Mouse (Mus musculus): ENCODE measurements around the gene Trp73. TPM values are rescaled to one million over a fixed set of nuclear protein-coding genes. Genes with fewer than 3 reads are reported as not detected.

Gene Trp73
- not detected for polyA plus RNA-seq (2017; shearing (Covaris generic))

- no peak for ATAC-seq
Observed at GRCm38 (mm10) chr4:154140182-154140212, at the start of gene Trp73. Gene Trp73 (minus strand): TSS chr4:154140208.

DNA sequence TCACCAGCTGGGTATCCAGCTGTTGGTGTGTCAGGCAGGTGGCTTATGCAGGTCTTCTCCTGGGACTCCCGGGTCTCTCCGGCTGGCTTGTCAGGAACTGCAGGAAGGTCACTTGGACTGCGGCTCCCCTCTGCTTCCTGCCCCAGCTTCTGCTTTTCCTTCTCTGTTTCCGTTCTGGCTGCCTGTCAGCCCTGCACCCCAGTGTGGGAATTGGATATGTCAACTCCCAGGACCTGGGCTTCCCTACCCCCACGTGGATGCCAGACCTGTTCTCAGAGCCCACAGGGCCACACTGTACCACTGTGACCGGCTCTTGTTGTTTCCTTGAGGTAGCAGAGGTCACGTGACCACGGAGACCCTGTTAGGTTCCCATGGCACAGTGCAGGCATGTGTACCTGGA lies 48.9 kb upstream of the Trp73 start:
- ATAC-seq = no peak

- ATAC-seq = no peak
Observed at GRCm38 (mm10) chr4:154186002-154186537, 46.1 kb upstream of the Trp73 start.

DNA sequence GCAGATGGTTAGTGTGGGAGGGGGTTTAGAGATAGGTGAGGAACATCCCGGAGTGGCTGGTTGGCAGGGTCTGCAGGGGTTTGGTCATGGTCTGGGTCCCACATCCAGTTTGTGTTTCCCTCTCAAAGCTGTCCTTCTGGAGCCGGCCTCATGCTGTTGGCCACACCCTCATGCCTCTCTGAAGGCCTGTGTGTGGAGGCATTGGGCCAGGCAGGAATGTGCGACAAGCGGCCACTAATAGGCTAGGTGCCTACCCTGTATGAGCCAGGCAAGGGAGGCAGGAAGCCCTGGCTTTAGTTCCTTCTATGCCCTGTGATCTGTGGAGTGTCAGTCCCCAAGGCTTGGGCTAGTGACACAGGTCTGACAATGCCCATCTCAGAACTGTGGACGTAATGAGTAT lies 45.0 kb upstream of the Trp73 start:
- ATAC-seq = no peak

DNA sequence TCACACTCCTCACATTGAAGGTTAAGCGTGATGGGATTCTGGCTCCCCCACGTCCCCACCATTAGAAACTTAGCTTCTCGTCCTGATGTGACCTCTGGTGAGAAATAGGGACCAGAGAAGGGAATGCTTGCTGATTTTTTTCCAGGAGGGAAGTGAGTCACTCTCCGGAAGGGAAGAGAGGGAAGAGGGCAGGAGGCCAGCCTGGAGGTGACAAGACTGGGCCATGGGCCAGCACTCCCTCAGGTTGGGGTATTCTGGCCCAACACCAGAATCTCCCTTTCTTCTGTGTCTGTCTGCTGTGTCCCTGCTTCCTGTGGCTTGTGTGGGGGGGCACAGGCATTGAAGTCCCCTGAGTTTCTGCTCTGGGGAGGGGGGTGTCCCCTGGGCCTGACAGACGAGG lies 43.6 kb upstream of the Trp73 start:
- ATAC-seq = no peak

DNA sequence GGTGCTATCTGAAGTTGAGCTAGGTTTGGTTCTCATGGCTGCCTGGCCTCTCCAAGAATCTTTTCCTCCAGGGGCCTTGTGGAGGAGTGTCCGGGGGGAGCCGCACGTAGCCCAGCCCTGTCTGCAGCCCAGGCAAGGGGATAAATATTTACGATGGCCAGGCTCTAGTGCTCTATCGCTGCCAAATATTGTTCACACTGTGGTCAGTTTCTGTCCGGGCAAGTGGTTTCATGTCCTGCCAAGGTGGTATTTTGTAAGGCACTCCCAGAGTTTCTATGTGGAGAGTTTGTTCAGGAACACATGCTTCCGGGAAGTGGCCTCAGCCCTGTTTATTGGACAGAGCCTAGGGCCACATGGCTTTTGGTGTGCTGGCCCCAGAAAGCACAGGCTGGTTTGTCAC lies 41.0 kb upstream of the Trp73 start:
- ATAC-seq = no peak

GRCm38 (mm10) chr4:154177257-154177656 lies 37.2 kb upstream of the Trp73 start:
- no peak for ATAC-seq

- no peak for ATAC-seq
Observed at GRCm38 (mm10) chr4:154171931-154172604, 32.1 kb upstream of the Trp73 start.

DNA sequence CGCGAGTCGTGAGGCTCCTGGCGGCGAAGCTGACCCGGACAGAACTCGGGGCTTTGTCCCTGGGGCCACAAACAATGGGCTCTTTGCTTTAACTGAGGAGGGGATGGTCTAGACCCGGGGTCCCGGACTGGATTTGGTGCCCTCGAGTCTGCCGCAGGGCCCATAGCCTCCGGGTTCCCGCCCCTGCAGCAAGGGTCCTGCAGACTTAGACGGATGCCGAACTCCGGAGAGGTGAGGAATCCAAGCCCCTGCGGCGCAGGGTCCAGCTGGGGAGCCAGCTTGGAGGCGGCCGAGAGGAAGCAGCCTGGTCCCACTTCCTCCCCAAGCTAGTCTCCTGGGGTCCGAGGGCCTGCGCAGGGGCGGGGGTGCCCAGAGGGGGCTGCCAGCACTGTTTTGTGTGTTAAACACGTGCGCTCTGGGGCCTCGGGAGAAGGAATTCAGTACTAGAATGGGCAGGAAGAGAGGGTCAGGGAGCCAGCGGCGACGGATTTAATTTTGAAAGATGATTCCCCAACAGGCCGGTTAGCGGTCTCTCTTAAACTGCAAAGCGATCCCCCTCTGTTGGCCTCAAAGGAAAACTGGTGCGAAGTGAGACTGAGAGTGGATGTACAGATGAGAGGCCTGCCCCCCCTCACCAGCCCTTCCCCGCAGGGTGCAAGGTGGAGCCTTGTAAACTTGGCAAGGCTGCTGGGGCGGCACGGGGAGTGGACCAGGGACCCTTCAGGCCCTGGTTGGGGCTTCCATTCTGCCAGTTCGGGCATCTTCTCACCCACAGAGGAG lies 31.3 kb upstream of the Trp73 start:
- no peak for ATAC-seq

GRCm38 (mm10) chr4:154170506-154171150 lies 30.6 kb upstream of the Trp73 start, which contains the start of gene Megf6:
Gene Megf6 (plus strand): TSS chr4:154170730.
- ATAC-seq = no peak

DNA sequence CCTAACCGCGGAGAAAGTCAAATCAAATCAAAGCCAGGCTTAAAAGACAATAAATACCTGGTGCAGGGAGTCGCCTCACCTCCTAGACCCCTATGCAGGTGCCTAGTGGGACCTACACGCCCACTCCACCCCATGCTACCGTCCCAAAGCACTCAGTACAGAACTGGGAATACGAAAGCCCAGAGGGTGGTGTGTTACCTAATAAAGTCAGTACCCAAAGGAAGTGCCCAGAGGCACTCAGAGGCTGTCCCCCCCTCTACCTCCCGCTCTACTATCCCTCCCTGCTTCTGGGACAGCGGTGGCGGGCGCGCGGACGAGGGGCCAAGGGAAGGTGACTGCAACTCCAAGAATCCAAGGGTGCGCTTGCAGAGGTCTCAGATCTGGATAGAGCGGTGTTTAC lies 30.0 kb upstream of the Trp73 start:
- no peak for ATAC-seq

DNA sequence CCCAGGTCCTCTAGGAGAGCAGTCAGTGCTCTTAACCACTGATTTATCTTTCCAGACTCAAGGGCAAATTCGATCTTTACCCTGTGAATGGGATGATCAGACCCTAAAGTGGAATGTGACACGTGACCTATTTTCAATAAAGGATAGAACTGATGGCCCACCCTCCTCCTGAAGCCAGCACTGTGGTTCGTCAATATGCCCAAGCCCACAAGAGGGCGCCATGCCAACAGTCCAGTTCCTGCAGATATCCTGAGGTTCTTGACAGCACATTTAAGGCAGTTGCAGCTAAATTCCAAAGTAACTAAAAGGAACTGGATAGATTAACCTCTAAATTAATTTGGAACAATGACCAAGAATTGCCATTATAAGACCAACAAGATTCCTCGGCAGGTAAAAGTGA lies 27.0 kb upstream of the Trp73 start:
- ATAC-seq = no peak

DNA sequence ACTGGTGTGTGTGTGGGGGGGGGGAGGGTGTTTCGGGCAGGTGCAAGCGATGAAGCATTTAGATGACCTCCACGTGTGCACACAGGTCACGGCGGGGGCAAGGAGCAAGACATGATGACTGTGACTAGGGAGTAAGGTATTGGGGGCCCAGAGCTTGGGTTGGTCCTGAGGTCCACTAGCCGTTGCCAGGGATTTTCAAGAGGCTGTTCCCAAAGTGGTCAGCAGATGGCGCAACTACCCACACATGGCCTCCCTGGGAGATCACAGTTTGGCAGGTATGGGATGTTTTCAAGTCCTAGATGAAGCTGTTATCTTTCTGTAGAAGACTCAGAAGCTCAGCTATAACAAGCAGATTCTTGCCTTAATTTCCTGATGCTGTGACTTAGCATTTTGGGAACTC lies 23.3 kb upstream of the Trp73 start:
- no peak for ATAC-seq

DNA sequence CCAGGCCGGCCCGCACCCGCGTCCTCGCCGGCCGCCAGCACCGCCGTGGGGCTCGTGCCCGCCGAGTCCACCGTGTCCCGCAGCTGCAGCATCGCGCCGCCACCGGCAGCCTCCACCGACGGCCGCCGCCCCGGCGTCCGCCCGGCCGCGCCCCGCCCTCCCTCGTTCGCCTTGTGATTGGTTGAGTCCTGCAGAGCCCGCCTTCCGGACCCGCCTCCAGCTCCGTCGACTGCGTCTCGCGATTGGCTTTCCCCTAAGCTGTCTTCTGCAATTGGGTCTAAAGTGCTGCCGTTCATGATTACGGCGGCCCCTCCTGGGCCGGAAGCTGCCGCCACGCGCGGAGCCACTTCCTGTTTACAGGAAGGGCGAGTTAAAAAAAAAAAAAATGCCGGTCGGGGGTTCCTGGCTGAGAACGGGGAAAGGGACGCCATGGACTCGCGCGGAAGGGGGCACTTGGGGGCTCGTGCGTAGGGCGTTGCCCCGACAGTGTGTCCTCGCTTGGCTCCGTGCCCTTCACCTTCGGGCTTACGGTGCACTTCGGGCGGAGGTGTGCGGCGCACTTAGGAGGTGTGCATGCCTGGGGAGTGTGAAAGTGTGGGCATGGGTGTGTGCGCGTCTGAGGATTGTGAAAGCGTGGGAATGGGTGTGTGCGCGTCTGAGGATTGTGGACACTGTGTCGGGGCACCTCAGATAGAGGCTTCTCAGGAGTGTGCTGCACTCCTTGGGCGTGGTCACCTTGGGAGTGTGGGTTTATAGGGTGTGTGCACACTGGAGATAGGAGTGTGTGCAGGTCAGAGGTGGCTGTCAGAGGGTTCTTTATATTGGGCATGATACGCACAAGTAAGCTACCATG lies 20.8 kb upstream of the Trp73 start, which contains the start of gene Tprgl:
Tprgl (minus strand) TSS at position 129 of the 853 bp plus-strand sequence.
- peak; percentile 94 for ATAC-seq

- peak; percentile 1 for ATAC-seq
Observed at GRCm38 (mm10) chr4:154159961-154160537, 20.0 kb upstream of the Trp73 start.

DNA sequence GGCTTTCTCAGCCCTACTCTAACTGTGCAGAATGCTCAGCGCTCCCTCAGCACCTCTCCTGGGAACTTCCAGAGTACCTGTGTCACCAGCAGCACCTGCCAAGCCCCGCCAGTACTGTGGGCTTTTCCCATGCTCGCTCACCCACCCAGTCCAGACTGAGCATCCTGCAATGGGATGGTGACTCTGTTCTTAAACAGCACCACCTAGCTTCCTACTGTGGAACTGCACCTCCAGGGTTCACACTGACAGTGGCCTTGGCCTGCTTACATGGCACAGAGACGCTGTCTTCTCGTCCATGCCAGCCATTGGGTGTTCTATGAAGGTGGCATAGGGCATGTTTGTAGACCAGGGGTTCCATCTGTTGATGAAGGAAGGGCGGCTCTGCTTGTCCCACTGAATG lies 19.0 kb upstream of the Trp73 start:
- ATAC-seq = peak; percentile 45

DNA sequence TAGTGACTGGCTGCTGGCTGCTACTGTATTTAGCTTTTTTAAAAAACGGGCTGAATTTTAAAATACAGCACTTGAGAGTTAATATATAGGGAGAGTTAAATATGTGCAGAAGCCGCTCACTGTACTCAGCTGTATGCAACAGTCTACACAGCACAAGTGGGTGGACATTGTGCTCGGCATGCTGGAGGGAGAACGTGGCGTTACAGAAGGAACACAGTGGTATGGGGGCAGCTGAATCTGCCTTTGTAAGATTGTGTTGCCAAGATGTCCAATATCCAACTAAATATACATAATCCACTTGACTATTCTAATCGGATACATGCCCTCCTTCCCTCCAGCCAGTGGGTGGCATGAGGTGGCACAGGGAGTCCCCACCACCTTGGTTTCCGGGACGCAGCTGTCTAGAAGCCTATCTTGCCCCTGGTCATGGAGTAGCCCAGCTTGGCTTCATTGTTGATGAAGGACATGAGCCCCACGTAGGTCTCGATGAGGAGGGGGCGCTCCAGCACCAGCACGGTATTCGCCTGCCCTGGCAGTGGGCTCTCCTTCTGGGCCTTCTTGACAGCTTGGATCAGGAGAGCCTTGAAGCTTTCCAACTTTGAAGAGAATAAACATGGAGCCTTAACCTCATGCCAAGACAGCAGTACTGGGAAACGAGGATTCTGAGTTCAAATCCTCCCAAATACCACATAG lies 18.1 kb upstream of the Trp73 start:
- no peak for ATAC-seq

GRCm38 (mm10) chr4:154156050-154156449 lies 16.0 kb upstream of the Trp73 start:
- no peak for ATAC-seq

DNA sequence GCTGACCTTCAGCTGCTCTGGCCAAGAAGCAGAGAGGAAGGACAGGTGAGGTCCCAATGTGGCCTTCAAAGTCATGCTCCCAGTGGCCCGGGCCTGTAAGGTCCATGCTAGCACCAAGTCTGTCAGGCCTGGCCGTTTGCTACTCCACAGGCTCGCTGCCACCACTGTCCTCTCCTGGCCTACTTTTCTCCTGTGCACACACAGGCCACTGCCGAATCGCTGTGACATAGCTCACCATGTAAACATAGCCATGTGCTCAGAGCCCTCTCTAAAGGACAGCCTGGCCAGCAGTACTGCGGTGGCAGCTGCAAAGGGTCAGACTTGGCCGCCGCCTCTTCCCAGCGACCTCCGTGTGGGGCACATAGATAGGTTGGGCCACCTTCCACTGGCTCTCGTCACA lies 14.1 kb upstream of the Trp73 start:
- no peak for ATAC-seq

GRCm38 (mm10) chr4:154146342-154146741 lies 6.3 kb upstream of the Trp73 start:
- ATAC-seq = no peak

DNA sequence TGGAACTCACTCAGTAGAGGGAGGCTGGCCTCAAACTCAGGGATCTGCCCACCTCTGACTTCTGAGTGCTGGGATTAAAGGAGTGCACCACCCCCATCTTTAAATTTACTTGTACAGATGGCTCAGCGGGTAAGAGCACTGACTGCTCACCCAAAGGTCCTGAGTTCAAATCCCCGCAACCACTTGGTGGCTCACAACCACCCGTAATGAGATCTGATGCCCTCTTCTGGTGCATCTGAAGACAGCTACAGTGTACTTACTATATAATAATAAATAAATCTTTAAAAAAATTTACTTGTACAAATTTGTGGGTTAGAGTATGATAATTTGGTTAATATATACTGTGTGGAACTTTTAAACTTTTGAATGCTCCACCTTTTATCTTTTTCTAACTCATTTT lies 4.7 kb upstream of the Trp73 start:
- ATAC-seq = no peak

Measured in CD4-positive, CD25-positive, alpha-beta regulatory T cell, adult 4 months (primary cell).